Mouse (Mus musculus): Measurements from ENCODE around the gene Pbx1. TPM values are rescaled to one million over a fixed set of nuclear protein-coding genes. Genes with fewer than 3 reads are reported as not detected.

Pbx1 gene
- polyA plus RNA-seq, 1 experiment: 56.8 TPM

- 64% methylated on average over 9 of the region's 9 CpGs for WGBS
- Histone ChIP-seq H3K4me3 (replicated peaks; ENCODE audit: extremely low read depth, low read depth, low read length) (no peak overlapping the region), H3K4me1 (ENCODE audit: control insufficient read depth, insufficient read depth, low read length) (no peaks in the 10 kb centered on the region)
- TF ChIP-seq CTCF (IDR thresholded peaks at IDR 0.05; ENCODE audit: insufficient read depth, low read length): no peak
- TF ChIP-seq POLR2A (IDR thresholded peaks at IDR 0.05; ENCODE audit: borderline replicate concordance, extremely low read depth, low read depth, low read length): no peak
- DNase-seq: no peak
Measured at GRCm38 (mm10) chr1:168180622-168181441, 251.2 kb downstream of the Pbx1 start.

GRCm38 (mm10) chr1:168179691-168180090 lies 252.4 kb downstream of the Pbx1 start:
- no peak for DNase-seq
- WGBS: 82% methylated on average over 11 of the region's 11 CpGs
- TF ChIP-seq POLR2A (IDR thresholded peaks at IDR 0.05; ENCODE audit: borderline replicate concordance, extremely low read depth, low read depth, low read length) (no peak), CTCF (IDR thresholded peaks at IDR 0.05; ENCODE audit: insufficient read depth, low read length) (no peak)

GRCm38 (mm10) chr1:168178611-168179010 lies 253.5 kb downstream of the Pbx1 start:
- no peak overlapping the region for H3K4me3 ChIP-seq (replicated peaks; ENCODE audit: extremely low read depth, low read depth, low read length)
- DNase-seq: no peak
- TF ChIP-seq CTCF (IDR thresholded peaks at IDR 0.05; ENCODE audit: insufficient read depth, low read length): no peak
- no peak for TF ChIP-seq POLR2A (IDR thresholded peaks at IDR 0.05; ENCODE audit: borderline replicate concordance, extremely low read depth, low read depth, low read length)
- WGBS: 93% methylated on average over 1 of the region's 1 CpGs
- no peaks in the 10 kb centered on the region for H3K4me1 ChIP-seq (ENCODE audit: control insufficient read depth, insufficient read depth, low read length)

More at GRCm38 (mm10) chr1:168179691-168180090, 252.4 kb downstream of the Pbx1 start:
- Histone ChIP-seq H3K4me3 (replicated peaks; ENCODE audit: extremely low read depth, low read depth, low read length) (no peak overlapping the region), H3K4me1 (ENCODE audit: control insufficient read depth, insufficient read depth, low read length) (no peaks in the 10 kb centered on the region)

GRCm38 (mm10) chr1:168175586-168175985 lies 256.5 kb downstream of the Pbx1 start:
- no peak for TF ChIP-seq POLR2A (IDR thresholded peaks at IDR 0.05; ENCODE audit: borderline replicate concordance, extremely low read depth, low read depth, low read length)
- TF ChIP-seq CTCF (IDR thresholded peaks at IDR 0.05; ENCODE audit: insufficient read depth, low read length): no peak
- WGBS: 74% methylated on average over 4 of the region's 4 CpGs
- no peak overlapping the region for H3K4me3 ChIP-seq (replicated peaks; ENCODE audit: extremely low read depth, low read depth, low read length)
- no peak for DNase-seq
- H3K4me1 ChIP-seq (ENCODE audit: control insufficient read depth, insufficient read depth, low read length): no peaks in the 10 kb centered on the region

- Histone ChIP-seq H3K4me1 (ENCODE audit: control insufficient read depth, insufficient read depth, low read length) (peaks cover 10% of the 10 kb centered on the region), H3K4me3 (replicated peaks; ENCODE audit: extremely low read depth, low read depth, low read length) (no peak overlapping the region)
- no peak for TF ChIP-seq CTCF (IDR thresholded peaks at IDR 0.05; ENCODE audit: insufficient read depth, low read length)
- no peak for DNase-seq
- 83% methylated on average over 8 of the region's 8 CpGs for WGBS
Measured at GRCm38 (mm10) chr1:168169791-168170190, 262.3 kb downstream of the Pbx1 start.

- Histone ChIP-seq H3K4me1 (ENCODE audit: control insufficient read depth, insufficient read depth, low read length) (peaks cover 13% of the 10 kb centered on the region), H3K4me3 (replicated peaks; ENCODE audit: extremely low read depth, low read depth, low read length) (no peak overlapping the region)
- no peak for DNase-seq
- WGBS: 74% methylated on average over 10 of the region's 10 CpGs
- no peak for TF ChIP-seq CTCF (IDR thresholded peaks at IDR 0.05; ENCODE audit: insufficient read depth, low read length)
- TF ChIP-seq POLR2A (IDR thresholded peaks at IDR 0.05; ENCODE audit: borderline replicate concordance, extremely low read depth, low read depth, low read length): no peak
Measured at GRCm38 (mm10) chr1:168169052-168169779, 262.9 kb downstream of the Pbx1 start.

- Histone ChIP-seq H3K4me3 (replicated peaks; ENCODE audit: extremely low read depth, low read depth, low read length) (no peak overlapping the region), H3K4me1 (ENCODE audit: control insufficient read depth, insufficient read depth, low read length) (peaks cover 13% of the 10 kb centered on the region)
- WGBS: 83% methylated on average over 5 of the region's 5 CpGs
- TF ChIP-seq CTCF (IDR thresholded peaks at IDR 0.05; ENCODE audit: insufficient read depth, low read length) (no peak), POLR2A (IDR thresholded peaks at IDR 0.05; ENCODE audit: borderline replicate concordance, extremely low read depth, low read depth, low read length) (no peak)
- DNase-seq: no peak
Measured at GRCm38 (mm10) chr1:168167781-168168180, 264.3 kb downstream of the Pbx1 start.

- 88% methylated on average over 2 of the region's 2 CpGs for WGBS
- Histone ChIP-seq H3K4me1 (ENCODE audit: control insufficient read depth, insufficient read depth, low read length) (peaks cover 13% of the 10 kb centered on the region), H3K4me3 (replicated peaks; ENCODE audit: extremely low read depth, low read depth, low read length) (no peak overlapping the region)
- TF ChIP-seq POLR2A (IDR thresholded peaks at IDR 0.05; ENCODE audit: borderline replicate concordance, extremely low read depth, low read depth, low read length) (no peak), CTCF (IDR thresholded peaks at IDR 0.05; ENCODE audit: insufficient read depth, low read length) (no peak)
- DNase-seq: no peak
Measured at GRCm38 (mm10) chr1:168166841-168167240, 265.2 kb downstream of the Pbx1 start.

GRCm38 (mm10) chr1:168164945-168165344 lies 267.1 kb downstream of the Pbx1 start:
- Histone ChIP-seq H3K4me3 (replicated peaks; ENCODE audit: extremely low read depth, low read depth, low read length) (no peak overlapping the region), H3K4me1 (ENCODE audit: control insufficient read depth, insufficient read depth, low read length) (peaks cover 13% of the 10 kb centered on the region)
- no peak for DNase-seq
- 50% methylated on average over 3 of the region's 3 CpGs for WGBS
- TF ChIP-seq CTCF (IDR thresholded peaks at IDR 0.05; ENCODE audit: insufficient read depth, low read length) (no peak), POLR2A (IDR thresholded peaks at IDR 0.05; ENCODE audit: borderline replicate concordance, extremely low read depth, low read depth, low read length) (no peak)

All from lung, adult 2 months (tissue).